Mouse (Mus musculus): ENCODE measurements around the gene Morn5. TPM values are rescaled to one million over a fixed set of nuclear protein-coding genes. Genes with fewer than 3 reads are reported as not detected.

Gene Morn5
- total and polyA plus RNA-seq, 2 experiments from 2014 or later, result 1.0 to 4.4 TPM

- Histone ChIP-seq H3K4me3 (ENCODE audit: low read depth, low read length) (no peak overlapping the region), H3K27me3 (ENCODE audit: insufficient read depth, low read length) (no peaks in the 10 kb centered on the region), H3K27ac (ENCODE audit: low read depth, low read length) (no peak overlapping the region), H3K9me3 (ENCODE audit: low read length) (no peaks in the 10 kb centered on the region), H3K36me3 (ENCODE audit: insufficient read depth) (peaks cover 48% of the 10 kb centered on the region), H3K4me2 (ENCODE audit: low read depth) (no peak overlapping the region), H3K4me1 (ENCODE audit: insufficient read depth) (no peaks in the 10 kb centered on the region), H3K9ac (no peak overlapping the region)
- no peak for TF ChIP-seq CTCF (IDR thresholded peaks at IDR 0.05; ENCODE audit: low read depth)
- ATAC-seq, result no peak
- no peak for DNase-seq
- 87% methylated on average over 7 of the region's 7 CpGs for WGBS
These were observed 9.8 kb upstream of the Morn5 start for GRCm38 (mm10) chr2:36039297-36039985.

GRCm38 (mm10) chr2:36040872-36041271, 8.4 kb upstream of the Morn5 start:
- Histone ChIP-seq H3K9ac (no peak overlapping the region), H3K9me3 (ENCODE audit: low read length) (no peaks in the 10 kb centered on the region), H3K4me3 (ENCODE audit: low read depth, low read length) (no peak overlapping the region), H3K36me3 (ENCODE audit: insufficient read depth) (peaks cover 43% of the 10 kb centered on the region), H3K4me2 (ENCODE audit: low read depth) (no peak overlapping the region), H3K4me1 (ENCODE audit: insufficient read depth) (no peaks in the 10 kb centered on the region), H3K27me3 (ENCODE audit: insufficient read depth, low read length) (no peaks in the 10 kb centered on the region), H3K27ac (ENCODE audit: low read depth, low read length) (no peak overlapping the region)
- WGBS, result 95% methylated on average over 1 of the region's 1 CpGs
- ATAC-seq (no peak), DNase-seq (no peak)
- TF ChIP-seq CTCF (IDR thresholded peaks at IDR 0.05; ENCODE audit: low read depth), result no peak

DNA sequence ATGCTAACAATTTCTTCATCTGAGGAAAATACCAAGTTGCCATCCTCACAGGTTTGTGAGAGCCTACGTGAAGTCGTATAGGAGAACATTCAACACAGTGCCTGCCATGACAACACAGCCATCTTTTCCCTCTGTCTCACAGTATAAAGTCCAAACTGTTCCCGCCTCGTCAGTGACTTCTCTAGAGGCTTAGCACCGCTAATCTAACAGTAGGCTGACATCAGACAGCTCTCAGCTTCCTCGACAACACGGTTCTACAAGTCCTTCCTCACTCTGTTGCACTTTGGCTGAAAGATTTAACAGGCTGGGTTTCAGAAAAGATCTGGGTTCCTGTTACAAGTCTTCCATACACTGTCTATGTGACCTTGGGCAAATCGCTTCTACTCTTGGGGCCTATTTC, 1.1 kb upstream of the Morn5 start:
- no peaks in the 10 kb centered on the region for H3K27me3 ChIP-seq (ENCODE audit: insufficient read depth, low read length)
- peak overlapping the region; percentile 74 for H3K4me2 ChIP-seq (ENCODE audit: low read depth)
- H3K9me3 ChIP-seq (ENCODE audit: low read length), result no peaks in the 10 kb centered on the region
- DNase-seq (no peak), ATAC-seq (no peak)
- H3K9ac ChIP-seq, result peak overlapping the region; percentile 91
- 0 out of 2 replicates have a peak, but pooled peaks cover 5% of the 10 kb centered on the region for H3K4me1 ChIP-seq (ENCODE audit: insufficient read depth)
- H3K4me3 ChIP-seq (ENCODE audit: low read depth, low read length), result peak overlapping the region; percentile 92
- TF ChIP-seq CTCF (IDR thresholded peaks at IDR 0.05; ENCODE audit: low read depth), result no peak
- 73% methylated on average over 8 of the region's 8 CpGs for WGBS
- no peak overlapping the region for H3K27ac ChIP-seq (ENCODE audit: low read depth, low read length)
- H3K36me3 ChIP-seq (ENCODE audit: insufficient read depth), result peaks cover 16% of the 10 kb centered on the region

- H3K27me3 ChIP-seq (ENCODE audit: insufficient read depth, low read length), result no peaks in the 10 kb centered on the region
- H3K4me2 ChIP-seq (ENCODE audit: low read depth), result peak overlapping the region; percentile 74
- H3K9me3 ChIP-seq (ENCODE audit: low read length), result no peaks in the 10 kb centered on the region
- TF ChIP-seq CTCF (IDR thresholded peaks at IDR 0.05; ENCODE audit: low read depth), result no peak
- DNase-seq (no peak), ATAC-seq (peak; percentile 23)
- H3K9ac ChIP-seq, result peak overlapping the region; percentile 91; the same call in 1 of the 2 replicates
- H3K36me3 ChIP-seq (ENCODE audit: insufficient read depth), result peaks cover 7% of the 10 kb centered on the region; the same call in 1 of the 2 replicates
- no peak overlapping the region for H3K27ac ChIP-seq (ENCODE audit: low read depth, low read length)
- 0 out of 2 replicates have a peak, but pooled peaks cover 5% of the 10 kb centered on the region for H3K4me1 ChIP-seq (ENCODE audit: insufficient read depth)
- peak overlapping the region; percentile 92 for H3K4me3 ChIP-seq (ENCODE audit: low read depth, low read length)
- 39% methylated on average over 10 of the region's 10 CpGs for WGBS
These were observed 303 bp downstream of the Morn5 start for GRCm38 (mm10) chr2:36049567-36049954.

DNA sequence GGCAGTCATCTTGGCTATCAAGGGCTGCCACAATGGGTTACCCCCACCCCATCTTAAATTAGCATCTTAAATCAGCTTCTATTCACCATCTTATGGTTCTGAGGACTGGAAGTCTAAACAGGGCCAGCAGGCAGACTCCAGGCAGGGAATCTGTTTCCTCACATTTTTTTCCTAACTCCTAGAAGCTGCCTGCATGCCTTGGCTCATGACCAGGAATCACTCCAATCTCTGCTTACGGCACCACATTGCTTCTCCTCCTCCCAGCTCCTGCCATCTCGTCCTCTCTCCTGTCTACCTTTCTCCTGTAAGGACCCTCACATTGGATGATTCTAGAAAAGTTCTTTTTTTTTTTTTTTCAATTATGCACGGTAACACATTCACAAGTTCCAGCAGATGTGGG, 4.0 kb downstream of the Morn5 start:
- no peak overlapping the region for H3K4me2 ChIP-seq (ENCODE audit: low read depth)
- WGBS, result 57% methylated on average over 3 of the region's 3 CpGs
- H3K27ac ChIP-seq (ENCODE audit: low read depth, low read length), result no peak overlapping the region
- no peak for TF ChIP-seq CTCF (IDR thresholded peaks at IDR 0.05; ENCODE audit: low read depth)
- peak; percentile 48 for DNase-seq
- H3K9me3 ChIP-seq (ENCODE audit: low read length), result no peaks in the 10 kb centered on the region
- no peak for ATAC-seq
- H3K9ac ChIP-seq, result no peak overlapping the region
- no peaks in the 10 kb centered on the region for H3K36me3 ChIP-seq (ENCODE audit: insufficient read depth)
- no peak overlapping the region for H3K4me3 ChIP-seq (ENCODE audit: low read depth, low read length)
- 0 out of 2 replicates have a peak, but pooled peaks cover 2% of the 10 kb centered on the region for H3K4me1 ChIP-seq (ENCODE audit: insufficient read depth)
- no peaks in the 10 kb centered on the region for H3K27me3 ChIP-seq (ENCODE audit: insufficient read depth, low read length)

- Histone ChIP-seq H3K36me3 (ENCODE audit: insufficient read depth) (no peaks in the 10 kb centered on the region), H3K4me1 (ENCODE audit: insufficient read depth) (no peaks in the 10 kb centered on the region), H3K9me3 (ENCODE audit: low read length) (no peaks in the 10 kb centered on the region), H3K4me3 (ENCODE audit: low read depth, low read length) (no peak overlapping the region), H3K27me3 (ENCODE audit: insufficient read depth, low read length) (no peaks in the 10 kb centered on the region), H3K27ac (ENCODE audit: low read depth, low read length) (no peak overlapping the region), H3K4me2 (ENCODE audit: low read depth) (no peak overlapping the region), H3K9ac (no peak overlapping the region)
- TF ChIP-seq CTCF (IDR thresholded peaks at IDR 0.05; ENCODE audit: low read depth), result no peak
- DNase-seq, result no peak
- ATAC-seq, result no peak
- 47% methylated on average over 3 of the region's 3 CpGs for WGBS
These were observed 7.0 kb downstream of the Morn5 start for GRCm38 (mm10) chr2:36056248-36056647.

DNA sequence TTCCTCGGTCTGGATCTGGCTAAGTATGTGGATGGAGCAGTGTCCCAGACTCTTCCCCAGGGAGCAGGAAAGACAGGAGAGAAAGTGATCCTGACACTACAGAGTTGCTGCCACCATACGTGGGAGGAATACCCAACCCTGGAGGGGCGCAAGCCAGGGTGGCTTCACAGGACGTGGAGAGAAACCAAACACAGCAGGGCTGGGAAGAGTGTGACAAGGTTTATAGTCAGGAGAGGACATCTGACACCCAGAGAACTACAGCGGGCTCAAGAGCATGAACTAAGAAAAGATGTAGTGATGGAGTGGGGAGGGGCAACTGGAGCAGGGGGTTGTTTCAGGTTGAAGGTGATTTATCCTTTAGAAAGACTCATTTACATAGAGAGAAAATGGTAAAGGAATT, 12.2 kb downstream of the Morn5 start:
- DNase-seq (no peak), ATAC-seq (no peak)
- Histone ChIP-seq H3K9me3 (ENCODE audit: low read length) (no peaks in the 10 kb centered on the region), H3K4me1 (ENCODE audit: insufficient read depth) (no peaks in the 10 kb centered on the region), H3K27ac (ENCODE audit: low read depth, low read length) (no peak overlapping the region), H3K9ac (no peak overlapping the region), H3K4me3 (ENCODE audit: low read depth, low read length) (no peak overlapping the region), H3K36me3 (ENCODE audit: insufficient read depth) (no peaks in the 10 kb centered on the region), H3K27me3 (ENCODE audit: insufficient read depth, low read length) (no peaks in the 10 kb centered on the region), H3K4me2 (ENCODE audit: low read depth) (no peak overlapping the region)
- WGBS, result 75% methylated on average over 5 of the region's 5 CpGs
- no peak for TF ChIP-seq CTCF (IDR thresholded peaks at IDR 0.05; ENCODE audit: low read depth)
